Mouse (Mus musculus) heart, postnatal 36 days (tissue): ENCODE measurements around the gene Nup54. TPM values are rescaled to one million over a fixed set of nuclear protein-coding genes. Genes with fewer than 3 reads are reported as not detected.

Source experiments
- DNase-seq, 2 experiments: peaks; one replicate each; pipeline ENCODE4 v3.0.0; 2021 to 2022
- intact Hi-C: fragments of 180-260 bp; cut with DNase I; formaldehyde crosslinking; loops from one replicate; pipeline ENCODE4 v1.15.1; 2025
- total RNA-seq, 2 experiments: library from RNA; stranded (reverse); gene quantifications; 2 replicates each; pipeline ENCODE4 v1.2.3; 2021

Nup54 gene
- 10 to 100 TPM; 15.9 to 17.1 TPM for total RNA-seq

- intact Hi-C loops, result loop anchor here (2.0 kb wide), 1 partner anchor 70 kb away; no protein-coding TSS in a partner anchor
- peak; percentile 93 to 95 for DNase-seq
Measured at GRCm38 (mm10) chr5:92435025-92435584, at the start of gene Nup54. Nup54 (minus strand) TSS chr5:92435219.

- intact Hi-C loops, result no loop called here
- no peak for DNase-seq
Measured at GRCm38 (mm10) chr5:92472863-92473262, 37.8 kb upstream of the Nup54 start.

GRCm38 (mm10) chr5:92471531-92471930 is 36.5 kb upstream of the Nup54 start:
- intact Hi-C loops, result loop anchor here (2.0 kb wide), 1 partner anchor 17 kb away; no protein-coding TSS in a partner anchor
- no peak for DNase-seq

GRCm38 (mm10) chr5:92469201-92470130 is 34.4 kb upstream of the Nup54 start:
- DNase-seq, result no peak
- intact Hi-C loops, result loop anchor here (2.0 kb wide), 1 partner anchor 19 kb away; no protein-coding TSS in a partner anchor

GRCm38 (mm10) chr5:92468234-92468633 is 33.2 kb upstream of the Nup54 start:
- DNase-seq, result no peak
- intact Hi-C loops, result no loop called here

GRCm38 (mm10) chr5:92467102-92467766 is 32.2 kb upstream of the Nup54 start:
- DNase-seq, result no peak
- intact Hi-C loops, result no loop called here

- DNase-seq, result no peak
- intact Hi-C loops, result no loop called here
Measured at GRCm38 (mm10) chr5:92465511-92465910, 30.5 kb upstream of the Nup54 start.

GRCm38 (mm10) chr5:92461321-92461720 is 26.3 kb upstream of the Nup54 start:
- DNase-seq, result peak; percentile 71 to 72
- intact Hi-C loops, result loop anchor here (1.0 to 5.0 kb wide), 2 partner anchors 195 to 266 kb away; no protein-coding TSS in a partner anchor

- no peak for DNase-seq
- intact Hi-C loops, result loop anchor here (1.0 kb wide), 1 partner anchor 48 kb away; the partner anchor contains the start of gene Scarb2
Measured at GRCm38 (mm10) chr5:92458726-92459125, 23.7 kb upstream of the Nup54 start.

- no peak for DNase-seq
- intact Hi-C loops, result no loop called here
Measured at GRCm38 (mm10) chr5:92457410-92457809, 22.4 kb upstream of the Nup54 start.

GRCm38 (mm10) chr5:92452876-92453275 is 17.9 kb upstream of the Nup54 start:
- intact Hi-C loops, result no loop called here
- no peak for DNase-seq

GRCm38 (mm10) chr5:92446736-92447135 is 11.7 kb upstream of the Nup54 start:
- no peak for DNase-seq
- intact Hi-C loops, result no loop called here

GRCm38 (mm10) chr5:92445016-92445415 is 10.0 kb upstream of the Nup54 start:
- intact Hi-C loops, result no loop called here

GRCm38 (mm10) chr5:92442914-92443313 is 7.9 kb upstream of the Nup54 start:
- intact Hi-C loops, result no loop called here
- no peak for DNase-seq

More at GRCm38 (mm10) chr5:92445016-92445415, 10.0 kb upstream of the Nup54 start:
- no peak for DNase-seq

- peak; percentile 39 to 51 for DNase-seq
- intact Hi-C loops, result no loop called here
Measured at GRCm38 (mm10) chr5:92441494-92441893, 6.5 kb upstream of the Nup54 start.

- intact Hi-C loops, result no loop called here
- DNase-seq, result no peak
Measured at GRCm38 (mm10) chr5:92438540-92438939, 3.5 kb upstream of the Nup54 start.

GRCm38 (mm10) chr5:92434571-92434985 is 441 bp downstream of the Nup54 start:
- intact Hi-C loops, result loop anchor here (2.0 kb wide), 1 partner anchor 70 kb away; no protein-coding TSS in a partner anchor
- no peak for DNase-seq

GRCm38 (mm10) chr5:92434070-92434469 is 949 bp downstream of the Nup54 start:
- intact Hi-C loops, result loop anchor here (2.0 kb wide), 1 partner anchor 71 kb away; no protein-coding TSS in a partner anchor
- no peak for DNase-seq

GRCm38 (mm10) chr5:92431611-92432010 is 3.4 kb downstream of the Nup54 start:
- intact Hi-C loops, result no loop called here
- no peak for DNase-seq

GRCm38 (mm10) chr5:92430723-92431122 is 4.3 kb downstream of the Nup54 start:
- DNase-seq, result no peak
- intact Hi-C loops, result no loop called here

- no peak for DNase-seq
Measured at GRCm38 (mm10) chr5:92424126-92424525, 10.9 kb downstream of the Nup54 start.

More at GRCm38 (mm10) chr5:92424126-92424525, 10.9 kb downstream of the Nup54 start:
- intact Hi-C loops, result loop anchor here (10.0 kb wide), 1 partner anchor 249 kb away; no protein-coding TSS in a partner anchor
